Mouse (Mus musculus): ENCODE results near the gene Enox2.

DNA sequence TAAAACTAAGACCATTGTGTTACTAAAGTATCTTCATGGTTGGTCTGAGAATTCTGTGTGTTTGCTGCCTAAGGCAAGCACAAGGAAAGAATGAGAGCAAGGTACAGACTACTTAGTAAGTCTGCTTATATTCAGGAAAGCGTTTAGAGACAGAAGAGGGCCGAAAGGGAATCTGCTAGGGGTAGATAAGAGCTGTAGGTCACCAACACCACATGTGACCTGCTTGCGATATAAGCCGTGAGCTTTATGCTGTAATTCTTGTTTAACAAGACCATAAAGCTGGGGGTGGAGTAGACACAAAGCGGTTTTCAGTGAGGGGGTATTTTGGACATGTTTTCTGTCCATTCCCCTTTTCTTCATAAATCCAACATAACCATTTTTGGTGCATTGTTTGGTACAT lies 302.4 kb downstream of the Enox2 start:
- TF ChIP-seq CTCF (IDR thresholded peaks at IDR 0.05; ENCODE audit: borderline replicate concordance, extremely low read depth, insufficient read depth, insufficient read length) (no peak), POLR2A (IDR thresholded peaks at IDR 0.05; ENCODE audit: borderline replicate concordance, extremely low read depth, insufficient read depth, insufficient read length, poor library complexity, severe bottlenecking) (no peak)

Measured in brain, embryonic 14.5 days (tissue).